Mouse (Mus musculus): ENCODE data around the gene Hmga1b. TPM values are rescaled to one million over a fixed set of nuclear protein-coding genes. Genes with fewer than 3 reads are reported as not detected.

Hmga1b gene
- polyA plus RNA-seq, 1 experiment = 1.9 TPM

DNA sequence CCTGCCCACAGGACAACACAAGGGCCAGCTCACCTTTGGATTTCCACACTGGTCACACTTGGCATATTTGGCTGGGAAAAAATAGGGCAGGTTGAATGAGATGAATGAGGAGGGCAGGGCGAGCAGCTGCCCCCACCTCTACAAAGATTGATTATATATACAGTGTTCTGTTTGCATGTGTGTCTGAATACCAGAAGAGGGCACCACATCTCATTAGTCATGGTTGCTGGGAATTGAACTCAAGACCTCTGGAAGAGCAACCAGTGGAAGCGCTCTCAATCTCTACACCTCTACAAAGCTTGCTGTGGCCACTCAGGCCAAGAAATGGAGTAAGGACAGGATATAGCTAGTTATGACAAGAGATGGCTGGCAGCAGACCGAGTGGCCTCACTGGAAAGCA, 27.2 kb downstream of the Hmga1b start:
- no peak for DNase-seq (ENCODE audit: low read depth)
- TF ChIP-seq POLR2A (IDR thresholded peaks at IDR 0.05; ENCODE audit: borderline replicate concordance, extremely low read depth, insufficient read depth, insufficient read length, poor library complexity, severe bottlenecking) = no peak
- TF ChIP-seq CTCF (IDR thresholded peaks at IDR 0.05; ENCODE audit: borderline replicate concordance, extremely low read depth, insufficient read depth, insufficient read length) = no peak

- DNase-seq (ENCODE audit: low read depth) = no peak
- TF ChIP-seq POLR2A (IDR thresholded peaks at IDR 0.05; ENCODE audit: borderline replicate concordance, extremely low read depth, insufficient read depth, insufficient read length, poor library complexity, severe bottlenecking) = no peak
- TF ChIP-seq CTCF (IDR thresholded peaks at IDR 0.05; ENCODE audit: borderline replicate concordance, extremely low read depth, insufficient read depth, insufficient read length) = no peak
These were observed 30.1 kb downstream of the Hmga1b start for GRCm38 (mm10) chr11:120792652-120793051.

GRCm38 (mm10) chr11:120795756-120796613, 33.4 kb downstream of the Hmga1b start, which contains the start of gene Dus1l:
Gene Dus1l (minus strand): TSS chr11:120796403.
- no peak for TF ChIP-seq CTCF (IDR thresholded peaks at IDR 0.05; ENCODE audit: borderline replicate concordance, extremely low read depth, insufficient read depth, insufficient read length)
- peak; percentile 80 for TF ChIP-seq POLR2A (IDR thresholded peaks at IDR 0.05; ENCODE audit: borderline replicate concordance, extremely low read depth, insufficient read depth, insufficient read length, poor library complexity, severe bottlenecking)

DNA sequence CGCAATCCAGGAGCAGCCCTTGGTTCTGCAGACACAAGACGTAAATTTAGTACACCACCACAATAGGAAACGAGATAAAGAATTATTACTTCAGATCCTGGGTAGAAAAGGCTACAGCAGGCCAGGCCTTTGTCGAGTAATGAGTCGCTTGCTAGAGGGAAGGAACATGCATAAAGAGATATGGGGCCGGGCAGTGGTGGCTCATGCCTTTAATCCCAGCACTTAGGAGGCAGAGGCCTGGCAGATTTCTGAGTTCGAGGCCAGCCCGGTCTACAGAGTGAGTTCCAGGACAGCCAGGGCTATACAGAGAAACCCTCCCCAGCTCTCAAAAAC, 34.0 kb downstream of the Hmga1b start:
- DNase-seq (ENCODE audit: low read depth) = no peak
- TF ChIP-seq CTCF (IDR thresholded peaks at IDR 0.05; ENCODE audit: borderline replicate concordance, extremely low read depth, insufficient read depth, insufficient read length) (no peak), POLR2A (IDR thresholded peaks at IDR 0.05; ENCODE audit: borderline replicate concordance, extremely low read depth, insufficient read depth, insufficient read length, poor library complexity, severe bottlenecking) (no peak)

More at GRCm38 (mm10) chr11:120795756-120796613, 33.4 kb downstream of the Hmga1b start, which contains the start of gene Dus1l:
- peak; percentile 98 for DNase-seq (ENCODE audit: low read depth)

- TF ChIP-seq POLR2A (IDR thresholded peaks at IDR 0.05; ENCODE audit: borderline replicate concordance, extremely low read depth, insufficient read depth, insufficient read length, poor library complexity, severe bottlenecking) = no peak
- TF ChIP-seq CTCF (IDR thresholded peaks at IDR 0.05; ENCODE audit: borderline replicate concordance, extremely low read depth, insufficient read depth, insufficient read length) = no peak
- DNase-seq (ENCODE audit: low read depth) = no peak
These were observed 35.6 kb downstream of the Hmga1b start for GRCm38 (mm10) chr11:120798244-120798643.

DNA sequence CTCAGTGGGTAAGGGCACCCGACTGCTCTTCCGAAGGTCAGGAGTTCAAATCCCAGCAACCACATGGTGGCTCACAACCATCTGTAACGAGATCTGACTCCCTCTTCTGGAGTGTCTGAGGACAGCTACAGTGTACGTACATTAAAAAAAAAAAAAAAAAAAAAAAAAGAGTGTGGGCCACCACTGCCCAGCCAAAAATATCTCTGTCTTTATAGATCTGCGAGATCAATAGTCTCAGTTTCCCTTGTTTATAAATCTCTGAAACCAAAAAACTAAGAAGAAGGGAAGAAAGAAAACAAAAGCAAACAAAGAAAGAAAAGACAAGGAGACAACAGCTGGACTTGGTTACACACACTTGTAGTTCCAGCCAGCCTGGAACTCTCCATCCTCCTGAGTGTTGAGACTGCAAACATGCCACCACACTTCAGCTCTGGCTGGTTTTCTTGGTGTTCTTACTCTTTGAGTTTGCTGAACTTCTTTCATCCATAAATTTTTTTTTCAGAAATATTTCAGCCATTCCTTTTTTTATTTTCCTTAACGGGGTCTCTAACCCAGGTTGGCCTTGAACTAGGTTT, 36.8 kb downstream of the Hmga1b start:
- DNase-seq (ENCODE audit: low read depth) = no peak
- TF ChIP-seq POLR2A (IDR thresholded peaks at IDR 0.05; ENCODE audit: borderline replicate concordance, extremely low read depth, insufficient read depth, insufficient read length, poor library complexity, severe bottlenecking) (no peak), CTCF (IDR thresholded peaks at IDR 0.05; ENCODE audit: borderline replicate concordance, extremely low read depth, insufficient read depth, insufficient read length) (no peak)

- TF ChIP-seq CTCF (IDR thresholded peaks at IDR 0.05; ENCODE audit: borderline replicate concordance, extremely low read depth, insufficient read depth, insufficient read length) (peak; percentile 92), POLR2A (IDR thresholded peaks at IDR 0.05; ENCODE audit: borderline replicate concordance, extremely low read depth, insufficient read depth, insufficient read length, poor library complexity, severe bottlenecking) (no peak)
- peak; percentile 91 for DNase-seq (ENCODE audit: low read depth)
These were observed 37.7 kb downstream of the Hmga1b start for GRCm38 (mm10) chr11:120800061-120800904.

DNA sequence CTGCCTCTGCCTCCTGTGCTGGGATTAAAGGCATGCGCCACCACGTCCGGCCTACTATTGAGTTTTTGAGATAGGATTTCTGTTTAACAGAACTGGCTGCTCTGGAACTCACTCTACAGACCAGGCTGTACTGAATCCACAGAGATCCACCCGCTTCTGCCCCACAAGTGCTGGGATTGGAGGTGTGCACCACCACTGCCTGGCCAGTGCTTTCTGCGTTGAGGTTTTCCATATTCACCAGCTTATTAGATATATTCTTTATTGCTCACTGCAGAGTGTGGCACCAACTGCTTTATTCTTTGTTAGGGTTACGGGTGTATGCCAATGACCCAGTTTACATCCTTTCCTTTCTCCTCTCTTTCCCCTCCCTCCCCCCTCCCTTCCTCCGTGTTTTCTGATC, 41.7 kb downstream of the Hmga1b start:
- no peak for TF ChIP-seq CTCF (IDR thresholded peaks at IDR 0.05; ENCODE audit: borderline replicate concordance, extremely low read depth, insufficient read depth, insufficient read length)
- TF ChIP-seq POLR2A (IDR thresholded peaks at IDR 0.05; ENCODE audit: borderline replicate concordance, extremely low read depth, insufficient read depth, insufficient read length, poor library complexity, severe bottlenecking) = no peak
- no peak for DNase-seq (ENCODE audit: low read depth)

GRCm38 (mm10) chr11:120804769-120805168, 42.2 kb downstream of the Hmga1b start:
- DNase-seq (ENCODE audit: low read depth) = no peak
- no peak for TF ChIP-seq CTCF (IDR thresholded peaks at IDR 0.05; ENCODE audit: borderline replicate concordance, extremely low read depth, insufficient read depth, insufficient read length)
- no peak for TF ChIP-seq POLR2A (IDR thresholded peaks at IDR 0.05; ENCODE audit: borderline replicate concordance, extremely low read depth, insufficient read depth, insufficient read length, poor library complexity, severe bottlenecking)

DNA sequence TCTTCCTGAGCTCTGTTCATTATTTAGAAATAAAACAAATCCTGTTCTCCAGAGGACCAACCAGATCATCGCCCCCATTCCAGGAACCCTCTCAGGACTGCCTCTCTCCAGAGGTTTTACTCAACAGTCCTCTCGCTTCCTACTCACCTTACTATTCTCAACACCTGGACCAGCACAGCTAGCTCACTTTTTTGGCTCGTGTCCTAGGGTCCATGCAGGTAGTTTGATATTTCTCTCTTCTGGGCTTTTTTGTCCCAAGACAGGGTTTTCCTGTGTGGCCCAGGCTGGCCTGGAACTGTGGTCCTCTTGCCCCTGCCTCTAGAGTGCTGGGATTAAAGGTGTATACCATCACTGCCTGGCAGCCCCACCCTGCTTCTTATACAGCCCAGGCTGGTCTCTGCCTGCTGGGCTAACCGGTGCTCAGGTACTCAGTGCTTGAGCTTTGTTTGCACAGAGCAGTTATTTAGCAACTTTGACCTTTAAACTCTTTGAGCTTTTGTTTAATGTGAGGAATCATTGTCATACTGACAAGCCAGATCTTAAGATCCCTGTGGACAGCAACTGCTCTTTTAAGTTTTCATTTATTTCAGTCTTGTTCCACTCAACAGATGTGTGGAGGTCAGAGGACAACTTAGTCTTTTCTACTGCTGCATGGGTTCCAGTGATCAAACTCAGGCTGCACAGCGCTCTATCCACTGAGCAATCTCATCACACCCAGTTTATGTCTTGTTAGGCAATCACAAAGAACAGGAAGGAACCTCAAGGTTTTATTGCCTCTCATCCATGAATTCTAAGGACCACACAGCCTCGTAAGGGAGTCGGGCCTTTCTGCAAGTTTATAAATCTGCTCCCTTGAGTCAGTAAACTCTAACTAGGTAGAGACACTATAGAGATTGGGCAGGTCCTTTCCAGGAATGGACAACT, 43.0 kb downstream of the Hmga1b start:
- no peak for TF ChIP-seq POLR2A (IDR thresholded peaks at IDR 0.05; ENCODE audit: borderline replicate concordance, extremely low read depth, insufficient read depth, insufficient read length, poor library complexity, severe bottlenecking)
- TF ChIP-seq CTCF (IDR thresholded peaks at IDR 0.05; ENCODE audit: borderline replicate concordance, extremely low read depth, insufficient read depth, insufficient read length) = no peak
- no peak for DNase-seq (ENCODE audit: low read depth)
